Comparison of ENCODE assay signal across 9 mouse cellular contexts in the genomic region with DNA sequence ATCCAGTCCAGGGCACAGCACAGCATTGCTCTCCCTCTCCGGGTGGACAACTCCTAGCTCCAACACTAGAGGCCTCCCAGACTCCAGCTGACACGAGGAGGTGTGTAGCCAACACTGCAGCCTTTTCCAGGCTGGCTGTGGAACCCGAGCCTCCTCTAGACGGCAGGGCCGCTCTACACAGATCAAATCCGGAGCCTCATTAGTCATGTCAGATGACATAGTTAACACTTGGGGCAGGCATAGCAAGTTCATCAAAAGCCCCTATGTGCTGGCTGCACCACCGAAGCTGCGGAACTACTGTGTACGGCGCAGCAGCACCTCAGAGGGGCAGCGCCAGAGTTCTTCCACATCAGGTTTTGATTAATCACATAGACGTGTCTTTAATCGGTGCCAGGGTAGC. TPM values are rescaled to one million over a fixed set of nuclear protein-coding genes. Genes with fewer than 3 reads are reported as not detected.
DNase-seq lines count a peak whose midpoint lies in the region; ATAC-seq lines count a peak whose summit lies in the region.
"Had no signal": no experiment of that assay in that cellular context is flagged by ENCODE, and none has a peak within 500 bp of the region (broad histone marks: within the 10 kb centered on the region; RNA-seq: fewer than 3 reads in every experiment).

No protein-coding gene starts in this region.

- no peak overlapping the region for H3K9ac ChIP-seq in liver, embryonic 12.5 days
- H3K9ac ChIP-seq in embryonic facial prominence, embryonic 11.5 days (replicated peaks; ENCODE audit: low read length), result peak overlapping the region; percentile 1; the same call in 1 of the 2 replicates
- 0 out of 2 replicates have a peak overlapping the region, but pooled peaks have one; percentile 28 for H3K9ac ChIP-seq in limb, embryonic 12.5 days (replicated peaks)

- no peaks in the 10 kb centered on the region for H3K9me3 ChIP-seq in liver, embryonic 12.5 days (replicated peaks)
- no peaks in the 10 kb centered on the region for H3K9me3 ChIP-seq in embryonic facial prominence, embryonic 11.5 days (replicated peaks; ENCODE audit: control insufficient read depth, low read length)
- no peaks in the 10 kb centered on the region for H3K9me3 ChIP-seq in limb, embryonic 12.5 days

- peak; percentile 14 for DNase-seq in liver
- DNase-seq in embryonic facial prominence, embryonic 11.5 days (ENCODE audit: low spot score), result peak; percentile 77
- peak; percentile 29 to 46 for DNase-seq in heart, postnatal 14 days
- DNase-seq in right cerebral cortex, postnatal 25 days, result no peak
- no peak for DNase-seq in layer of hippocampus, postnatal 25 days (ENCODE audit: extremely low spot score in 1 of 2, low spot score in 1 of 2)
- no peak for DNase-seq in left cerebral cortex, postnatal 14 days (ENCODE audit: low spot score in 2 of 2)

- H3K4me2 ChIP-seq in liver, embryonic 12.5 days, result no peak overlapping the region
- H3K4me2 ChIP-seq in embryonic facial prominence, embryonic 11.5 days (ENCODE audit: low read depth, low read length), result 0 out of 2 replicates have a peak overlapping the region, but pooled peaks have one; percentile 0
- H3K4me2 ChIP-seq in limb, embryonic 12.5 days, result peak overlapping the region; percentile 44

- H3K27ac ChIP-seq in liver, embryonic 12.5 days, result no peak overlapping the region
- H3K27ac ChIP-seq in embryonic facial prominence, embryonic 11.5 days (replicated peaks; ENCODE audit: low read depth, low read length), result no peak overlapping the region
- H3K27ac ChIP-seq in limb, embryonic 12.5 days, result peak overlapping the region; percentile 68

- intact Hi-C loops in heart, postnatal 14 days (cut with DNase I), result no loop called here
- intact Hi-C loops in left cerebral cortex, postnatal 14 days (cut with DNase I), result no loop called here

- H3K27me3 ChIP-seq in liver, embryonic 12.5 days (replicated peaks), result peaks cover 10% of the 10 kb centered on the region
- H3K27me3 ChIP-seq in embryonic facial prominence, embryonic 11.5 days (ENCODE audit: control insufficient read depth, insufficient read depth, low read length), result no peaks in the 10 kb centered on the region
- H3K27me3 ChIP-seq in limb, embryonic 12.5 days, result no peaks in the 10 kb centered on the region

- no peaks in the 10 kb centered on the region for H3K4me1 ChIP-seq in liver, embryonic 12.5 days
- H3K4me1 ChIP-seq in embryonic facial prominence, embryonic 11.5 days (ENCODE audit: control insufficient read depth, insufficient read depth, low read length), result no peaks in the 10 kb centered on the region
- H3K4me1 ChIP-seq in limb, embryonic 12.5 days (replicated peaks), result peaks cover 35% of the 10 kb centered on the region

- no peak overlapping the region for H3K4me3 ChIP-seq in liver, embryonic 12.5 days
- no peak overlapping the region for H3K4me3 ChIP-seq in embryonic facial prominence, embryonic 11.5 days (ENCODE audit: low read depth, low read length)
- peak overlapping the region; percentile 16; the same call in 1 of the 2 replicates for H3K4me3 ChIP-seq in limb, embryonic 12.5 days (replicated peaks)

- H3K36me3 ChIP-seq in liver, embryonic 12.5 days, result no peaks in the 10 kb centered on the region
- H3K36me3 ChIP-seq in embryonic facial prominence, embryonic 11.5 days (replicated peaks; ENCODE audit: control insufficient read depth, insufficient read depth, low read depth, low read length), result no peaks in the 10 kb centered on the region
- H3K36me3 ChIP-seq in limb, embryonic 12.5 days, result no peaks in the 10 kb centered on the region

- no peak for ATAC-seq in liver, embryonic 12.5 days
- peak; percentile 88 for ATAC-seq in embryonic facial prominence, embryonic 11.5 days (replicated peaks; ENCODE audit: insufficient number of reproducible peaks, low FRiP score, low TSS enrichment, low read depth)
- peak; percentile 81 for ATAC-seq in limb, embryonic 12.5 days (ENCODE audit: insufficient number of reproducible peaks, insufficient read depth, low FRiP score, low TSS enrichment, low read depth)
- ATAC-seq: Patski had no signal

- WGBS in liver, embryonic 12.5 days (ENCODE audit: insufficient replicate concordance), result 62% methylated on average over 13 of the region's 13 CpGs
- 23% methylated on average over 13 of the region's 13 CpGs for WGBS in embryonic facial prominence, embryonic 11.5 days
- 10% methylated on average over 13 of the region's 13 CpGs for WGBS in limb, embryonic 12.5 days

RNA-seq across cellular contexts. Expression of gene Thap12, which starts 17.0 kb away (rescaled TPM):
- polyA plus RNA-seq in liver, embryonic 12.5 days (2016; fragmentation: Nextera tagmentation; extraction: Ambion mirVana), result 27.7 and 28.9 TPM in 2 replicates
- 87.3 and 91.6 TPM in 2 replicates for polyA plus RNA-seq in embryonic facial prominence, embryonic 11.5 days (2014; fragmentation: Nextera tagmentation; extraction: Ambion mirVana)
- total RNA-seq in heart, postnatal 14 days (2021), result 10 to 100 TPM; 60.5 to 70.9 TPM
- polyA plus RNA-seq in limb, embryonic 12.5 days (2016; fragmentation: Nextera tagmentation; extraction: Ambion mirVana), result 85.5 and 89.9 TPM in 2 replicates
- total RNA-seq in layer of hippocampus, postnatal 25 days (2021), result 10 to 100 TPM; 71.0 to 78.5 TPM
- total RNA-seq in left cerebral cortex, postnatal 14 days (2021), result 10 to 100 TPM; 60.5 to 61.1 TPM

RNA-seq across cellular contexts. Expression of gene Emsy, which starts 29.3 kb away (rescaled TPM):
- polyA plus RNA-seq in liver, embryonic 12.5 days (2016; fragmentation: Nextera tagmentation; extraction: Ambion mirVana), result 10.4 and 11.8 TPM in 2 replicates
- 65.1 and 65.7 TPM in 2 replicates for polyA plus RNA-seq in embryonic facial prominence, embryonic 11.5 days (2014; fragmentation: Nextera tagmentation; extraction: Ambion mirVana)
- total RNA-seq in heart, postnatal 14 days (2021), result 10 to 100 TPM; 29.3 to 31.7 TPM
- polyA plus RNA-seq in limb, embryonic 12.5 days (2016; fragmentation: Nextera tagmentation; extraction: Ambion mirVana), result 28.4 and 37.1 TPM in 2 replicates
- 10 to 100 TPM; 58.1 to 70.0 TPM for total RNA-seq in layer of hippocampus, postnatal 25 days (2021)
- total RNA-seq in left cerebral cortex, postnatal 14 days (2021), result 10 to 100 TPM; 55.0 to 61.1 TPM

Comparison
In these comparisons a context has a peak if more than half of its experiments do, and no peak if none do; other contexts are left out.
1. DNase-seq: peak in liver (single experiment), embryonic facial prominence, embryonic 11.5 days (single experiment) and heart, postnatal 14 days (2 of 2); none in right cerebral cortex, postnatal 25 days (single experiment), layer of hippocampus, postnatal 25 days (0 of 2) and left cerebral cortex, postnatal 14 days (0 of 2).